Comparison of ENCODE assay signal across 8 mouse cellular contexts in genomic region chr3:87906981-87907857, GRCm38 (mm10). TPM values are rescaled to one million over a fixed set of nuclear protein-coding genes. Genes with fewer than 3 reads are reported as not detected.
DNase-seq lines count a peak whose midpoint lies in the region; ATAC-seq and TF ChIP-seq lines count a peak whose summit lies in the region.

No protein-coding gene starts in this region.

- WGBS in embryonic facial prominence, embryonic 12.5 days = under 1% methylated on average over 27 of the region's 27 CpGs
- WGBS in heart, postnatal 0 days = under 1% methylated on average over 27 of the region's 27 CpGs
- WGBS in limb, embryonic 10.5 days = under 1% methylated on average over 27 of the region's 27 CpGs
- under 1% methylated on average over 27 of the region's 27 CpGs for WGBS in midbrain, embryonic 13.5 days

- H3K79me2 ChIP-seq in MEL (ENCODE audit: control insufficient read depth, insufficient read depth, low read length, poor library complexity) = peaks cover 64% of the 10 kb centered on the region

- TF ChIP-seq POLR2A in MEL (IDR thresholded peaks at IDR 0.05; ENCODE audit: control insufficient read depth in 1 of 2, insufficient read depth in 1 of 2, low read depth in 1 of 2, low read length in 2 of 2, poor library complexity in 1 of 2) = peak in 1 of 2 experiments; percentile 49; a peak in 2 of 4 replicates

- peaks cover 5 to 46% of the 10 kb centered on the region in 2 experiments; a peak in 3 of 4 replicates for H3K36me3 ChIP-seq in MEL (ENCODE audit: control insufficient read depth in 1 of 2, insufficient read depth in 2 of 2, low read length in 2 of 2)
- H3K36me3 ChIP-seq in embryonic facial prominence, embryonic 12.5 days = no peaks in the 10 kb centered on the region
- no peaks in the 10 kb centered on the region for H3K36me3 ChIP-seq in heart, postnatal 0 days (replicated peaks; ENCODE audit: control insufficient read depth, insufficient read depth, low read length)
- peaks cover 9% of the 10 kb centered on the region for H3K36me3 ChIP-seq in limb, embryonic 10.5 days
- H3K36me3 ChIP-seq in midbrain, embryonic 13.5 days = no peaks in the 10 kb centered on the region

- H3K27me3 ChIP-seq in MEL (ENCODE audit: control insufficient read depth in 1 of 2, insufficient read depth in 2 of 2, low read length in 2 of 2) = no peaks in the 10 kb centered on the region
- H3K27me3 ChIP-seq in embryonic facial prominence, embryonic 12.5 days = no peaks in the 10 kb centered on the region
- no peaks in the 10 kb centered on the region for H3K27me3 ChIP-seq in heart, postnatal 0 days (ENCODE audit: control insufficient read depth, insufficient read depth, low read length)
- H3K27me3 ChIP-seq in limb, embryonic 10.5 days (ENCODE audit: low read depth, poor library complexity, severe bottlenecking) = no peaks in the 10 kb centered on the region
- H3K27me3 ChIP-seq in midbrain, embryonic 13.5 days = no peaks in the 10 kb centered on the region

- peak overlapping the region; percentile 97 for H3K9ac ChIP-seq in MEL (ENCODE audit: control insufficient read depth, low read depth, low read length, poor library complexity, severe bottlenecking)
- H3K9ac ChIP-seq in embryonic facial prominence, embryonic 12.5 days = peak overlapping the region; percentile 98
- H3K9ac ChIP-seq in heart, postnatal 0 days (replicated peaks; ENCODE audit: low read depth, low read length) = peak overlapping the region; percentile 94
- H3K9ac ChIP-seq in midbrain, embryonic 13.5 days (replicated peaks) = peak overlapping the region; percentile 91

- H3K4me1 ChIP-seq in MEL (ENCODE audit: control insufficient read depth in 1 of 2, insufficient read depth in 2 of 2, low read length in 2 of 2) = peaks cover 0 to 34% of the 10 kb centered on the region in 2 experiments; a peak in 3 of 4 replicates
- peaks cover 43% of the 10 kb centered on the region for H3K4me1 ChIP-seq in embryonic facial prominence, embryonic 12.5 days
- peaks cover 36% of the 10 kb centered on the region for H3K4me1 ChIP-seq in heart, postnatal 0 days (ENCODE audit: control insufficient read depth, insufficient read depth)
- H3K4me1 ChIP-seq in limb, embryonic 10.5 days = peaks cover 50% of the 10 kb centered on the region
- H3K4me1 ChIP-seq in midbrain, embryonic 13.5 days (replicated peaks) = peaks cover 48% of the 10 kb centered on the region

- peak; percentile 95 for DNase-seq in heart, adult 11 months
- no peak for DNase-seq in heart, adult 8-10 months (ENCODE audit: low spot score)
- DNase-seq in MEL (ENCODE audit: low read depth, low spot score) = peak; percentile 71
- DNase-seq in heart, postnatal 0 days (ENCODE audit: low spot score) = no peak
- DNase-seq in limb, embryonic 10.5 days (ENCODE audit: low spot score) = peak; percentile 71
- DNase-seq in thymus, postnatal 36 days = peak; percentile 27 to 36

- peak in 1 of 2 experiments; percentile 38; a peak in 2 of 4 replicates for TF ChIP-seq EP300 in MEL (IDR thresholded peaks at IDR 0.05; ENCODE audit: low read depth in 1 of 2, low read length in 2 of 2)
- TF ChIP-seq EP300 in heart, postnatal 0 days (IDR thresholded peaks at IDR 0.05; ENCODE audit: low read depth) = no peak

- TF ChIP-seq RAD21 in MEL (IDR thresholded peaks at IDR 0.05; ENCODE audit: low read depth, low read length) = no peak

- no peaks in the 10 kb centered on the region for H3K9me3 ChIP-seq in MEL (replicated peaks; ENCODE audit: insufficient read depth, low read length)
- H3K9me3 ChIP-seq in embryonic facial prominence, embryonic 12.5 days = no peaks in the 10 kb centered on the region
- no peaks in the 10 kb centered on the region for H3K9me3 ChIP-seq in heart, postnatal 0 days (replicated peaks; ENCODE audit: control insufficient read depth, low read length)
- H3K9me3 ChIP-seq in limb, embryonic 10.5 days (replicated peaks) = no peaks in the 10 kb centered on the region
- H3K9me3 ChIP-seq in midbrain, embryonic 13.5 days = no peaks in the 10 kb centered on the region

- peak overlapping the region; percentile 85 for H3K27ac ChIP-seq in MEL (ENCODE audit: control insufficient read depth, low read depth, low read length)
- peak overlapping the region; percentile 98 for H3K27ac ChIP-seq in embryonic facial prominence, embryonic 12.5 days
- H3K27ac ChIP-seq in heart, postnatal 0 days (ENCODE audit: low read depth) = peak overlapping the region; percentile 96
- peak overlapping the region; percentile 98 for H3K27ac ChIP-seq in limb, embryonic 10.5 days
- peak overlapping the region; percentile 96 for H3K27ac ChIP-seq in midbrain, embryonic 13.5 days

- no peak for ATAC-seq in embryonic facial prominence, embryonic 12.5 days (ENCODE audit: insufficient number of reproducible peaks, insufficient read depth, low FRiP score, low TSS enrichment)
- no peak for ATAC-seq in heart, postnatal 0 days (ENCODE audit: insufficient read depth, low read depth)
- ATAC-seq in midbrain, embryonic 13.5 days = no peak

- H3K4me3 ChIP-seq in MEL (ENCODE audit: control insufficient read depth in 1 of 2, insufficient read depth in 1 of 2, low read depth in 2 of 2, low read length in 2 of 2) = peak overlapping the region; percentile 82 to 99
- peak overlapping the region; percentile 94 for H3K4me3 ChIP-seq in embryonic facial prominence, embryonic 12.5 days
- peak overlapping the region; percentile 96 for H3K4me3 ChIP-seq in heart, postnatal 0 days (ENCODE audit: low read depth, low read length)
- H3K4me3 ChIP-seq in limb, embryonic 10.5 days = peak overlapping the region; percentile 94
- H3K4me3 ChIP-seq in midbrain, embryonic 13.5 days (replicated peaks) = peak overlapping the region; percentile 97

- peak overlapping the region; percentile 93 for H3K4me2 ChIP-seq in embryonic facial prominence, embryonic 12.5 days (replicated peaks)
- H3K4me2 ChIP-seq in heart, postnatal 0 days (ENCODE audit: low read depth, low read length) = peak overlapping the region; percentile 78
- H3K4me2 ChIP-seq in midbrain, embryonic 13.5 days (replicated peaks) = peak overlapping the region; percentile 88

- no peak for TF ChIP-seq CTCF in MEL (IDR thresholded peaks at IDR 0.05 in 2 of 3, conservative IDR thresholded peaks at IDR 0.05 in 1 of 3; ENCODE audit: control insufficient read depth in 1 of 3, insufficient read depth in 1 of 3, low read depth in 2 of 3, low read length in 3 of 3, poor library complexity in 1 of 3, severe bottlenecking in 1 of 3)
- TF ChIP-seq CTCF in heart, postnatal 0 days (IDR thresholded peaks at IDR 0.05; ENCODE audit: low read depth) = no peak

RNA-seq across cellular contexts. Expression of gene Hdgf, which starts 1.1 kb away (rescaled TPM):
- 100 to 1,000 TPM; 109 to 118 (median 117) TPM for total RNA-seq in heart, adult 8-10 months (2022)
- total RNA-seq in MEL (2012; rRNA removed) = 505 and 519 TPM in 2 replicates
- polyA plus RNA-seq in MEL (2012; ENCODE audit: insufficient read depth in 1 of 2, insufficient read length in 2 of 2, low read depth in 1 of 2, low replicate concordance in 2 of 2, missing spikeins in 1 of 2) = 1,000 to 10,000 TPM in 1 of 2 experiments, 100 to 1,000 TPM in 1; 369 to 1,503 TPM
- polyA plus RNA-seq in embryonic facial prominence, embryonic 12.5 days (2016; fragmentation: Nextera tagmentation; extraction: Ambion mirVana) = 246 and 270 TPM in 2 replicates
- 62.1 and 79.7 TPM in 2 replicates for total RNA-seq in heart, postnatal 0 days (2014; rRNA removed; ENCODE audit: low replicate concordance)
- 81.0 and 83.8 TPM in 2 replicates for polyA plus RNA-seq in heart, postnatal 0 days (2015; fragmentation: Nextera tagmentation; extraction: Ambion mirVana)
- 272 and 313 TPM in 2 replicates for polyA plus RNA-seq in limb, embryonic 10.5 days (2016; fragmentation: Nextera tagmentation; extraction: Ambion mirVana)
- 125 and 176 TPM in 2 replicates for polyA plus RNA-seq in midbrain, embryonic 13.5 days (2015; fragmentation: Nextera tagmentation; extraction: Ambion mirVana)

RNA-seq across cellular contexts. Expression of gene Mrpl24, which starts 12.1 kb away (rescaled TPM):
- total RNA-seq in heart, adult 8-10 months (2022) = 10 to 100 TPM; 73.5 to 80.6 (median 77.1) TPM
- total RNA-seq in MEL (2012; rRNA removed) = 59.5 and 66.2 TPM in 2 replicates
- polyA plus RNA-seq in MEL (2012; ENCODE audit: insufficient read depth in 1 of 2, insufficient read length in 2 of 2, low read depth in 1 of 2, low replicate concordance in 2 of 2, missing spikeins in 1 of 2) = 10 to 100 TPM in 1 of 2 experiments, not detected in 1; 77.3 TPM
- polyA plus RNA-seq in embryonic facial prominence, embryonic 12.5 days (2016; fragmentation: Nextera tagmentation; extraction: Ambion mirVana) = 71.4 and 72.9 TPM in 2 replicates
- 53.9 and 57.1 TPM in 2 replicates for total RNA-seq in heart, postnatal 0 days (2014; rRNA removed; ENCODE audit: low replicate concordance)
- 62.3 and 67.2 TPM in 2 replicates for polyA plus RNA-seq in heart, postnatal 0 days (2015; fragmentation: Nextera tagmentation; extraction: Ambion mirVana)
- 75.0 and 81.3 TPM in 2 replicates for polyA plus RNA-seq in limb, embryonic 10.5 days (2016; fragmentation: Nextera tagmentation; extraction: Ambion mirVana)
- 69.1 and 72.1 TPM in 2 replicates for polyA plus RNA-seq in midbrain, embryonic 13.5 days (2015; fragmentation: Nextera tagmentation; extraction: Ambion mirVana)

RNA-seq across cellular contexts. Expression of gene Prcc, which starts 21.8 kb away (rescaled TPM):
- 10 to 100 TPM; 40.7 to 49.8 (median 45.6) TPM for total RNA-seq in heart, adult 8-10 months (2022)
- 43.2 and 47.0 TPM in 2 replicates for total RNA-seq in MEL (2012; rRNA removed)
- polyA plus RNA-seq in MEL (2012; ENCODE audit: insufficient read depth in 1 of 2, insufficient read length in 2 of 2, low read depth in 1 of 2, low replicate concordance in 2 of 2, missing spikeins in 1 of 2) = 10 to 100 TPM in 1 of 2 experiments, not detected in 1; 65.9 TPM
- polyA plus RNA-seq in embryonic facial prominence, embryonic 12.5 days (2016; fragmentation: Nextera tagmentation; extraction: Ambion mirVana) = 15.5 and 16.0 TPM in 2 replicates
- 55.6 and 68.6 TPM in 2 replicates for total RNA-seq in heart, postnatal 0 days (2014; rRNA removed; ENCODE audit: low replicate concordance)
- polyA plus RNA-seq in heart, postnatal 0 days (2015; fragmentation: Nextera tagmentation; extraction: Ambion mirVana) = 10.0 and 12.1 TPM in 2 replicates
- polyA plus RNA-seq in limb, embryonic 10.5 days (2016; fragmentation: Nextera tagmentation; extraction: Ambion mirVana) = 17.5 and 20.5 TPM in 2 replicates
- 13.8 and 15.6 TPM in 2 replicates for polyA plus RNA-seq in midbrain, embryonic 13.5 days (2015; fragmentation: Nextera tagmentation; extraction: Ambion mirVana)

RNA-seq across cellular contexts. Expression of gene Isg20l2, which starts 22.9 kb away (rescaled TPM):
- 1 to 10 TPM; 9.0 to 9.8 (median 9.7) TPM for total RNA-seq in heart, adult 8-10 months (2022)
- total RNA-seq in MEL (2012; rRNA removed) = 61.4 and 71.8 TPM in 2 replicates
- polyA plus RNA-seq in MEL (2012; ENCODE audit: insufficient read depth in 1 of 2, insufficient read length in 2 of 2, low read depth in 1 of 2, low replicate concordance in 2 of 2, missing spikeins in 1 of 2) = 10 to 100 TPM in 1 of 2 experiments, not detected in 1; 45.0 TPM
- 75.4 and 80.1 TPM in 2 replicates for polyA plus RNA-seq in embryonic facial prominence, embryonic 12.5 days (2016; fragmentation: Nextera tagmentation; extraction: Ambion mirVana)
- total RNA-seq in heart, postnatal 0 days (2014; rRNA removed; ENCODE audit: low replicate concordance) = 8.2 and 24.0 TPM in 2 replicates
- polyA plus RNA-seq in heart, postnatal 0 days (2015; fragmentation: Nextera tagmentation; extraction: Ambion mirVana) = 14.2 and 16.2 TPM in 2 replicates
- polyA plus RNA-seq in limb, embryonic 10.5 days (2016; fragmentation: Nextera tagmentation; extraction: Ambion mirVana) = 84.8 and 86.0 TPM in 2 replicates
- polyA plus RNA-seq in midbrain, embryonic 13.5 days (2015; fragmentation: Nextera tagmentation; extraction: Ambion mirVana) = 49.2 and 51.0 TPM in 2 replicates

RNA-seq across cellular contexts. Expression of gene Rrnad1, which starts 23.3 kb away (rescaled TPM):
- total RNA-seq in heart, adult 8-10 months (2022) = 1 to 10 TPM; 4.6 to 6.7 (median 5.3) TPM
- total RNA-seq in MEL (2012; rRNA removed) = 8.9 and 10.9 TPM in 2 replicates
- 10 to 100 TPM in 1 of 2 experiments, not detected in 1; 21.1 TPM for polyA plus RNA-seq in MEL (2012; ENCODE audit: insufficient read depth in 1 of 2, insufficient read length in 2 of 2, low read depth in 1 of 2, low replicate concordance in 2 of 2, missing spikeins in 1 of 2)
- 23.2 and 23.8 TPM in 2 replicates for polyA plus RNA-seq in embryonic facial prominence, embryonic 12.5 days (2016; fragmentation: Nextera tagmentation; extraction: Ambion mirVana)
- total RNA-seq in heart, postnatal 0 days (2014; rRNA removed; ENCODE audit: low replicate concordance) = 14.5 and 56.8 TPM in 2 replicates
- polyA plus RNA-seq in heart, postnatal 0 days (2015; fragmentation: Nextera tagmentation; extraction: Ambion mirVana) = 7.9 and 8.0 TPM in 2 replicates
- 21.1 and 21.7 TPM in 2 replicates for polyA plus RNA-seq in limb, embryonic 10.5 days (2016; fragmentation: Nextera tagmentation; extraction: Ambion mirVana)
- polyA plus RNA-seq in midbrain, embryonic 13.5 days (2015; fragmentation: Nextera tagmentation; extraction: Ambion mirVana) = 19.8 and 24.9 TPM in 2 replicates

Comparison
In these comparisons a context has a peak if more than half of its experiments do, and no peak if none do; other contexts are left out.
1. DNase-seq: peak in heart, adult 11 months (single experiment), MEL (single experiment), limb, embryonic 10.5 days (single experiment) and thymus, postnatal 36 days (2 of 2); none in heart, adult 8-10 months (single experiment) and heart, postnatal 0 days (single experiment).
2. Peak in every context shown above with its lines, with median percentiles within 50 percentile points of each other: H3K27ac ChIP-seq, H3K4me3 ChIP-seq, H3K9ac ChIP-seq and H3K4me2 ChIP-seq.